Mouse (Mus musculus): ENCODE results near the gene Gria2. TPM values are rescaled to one million over a fixed set of nuclear protein-coding genes. Genes with fewer than 3 reads are reported as not detected.

Gene Gria2
- total and polyA plus RNA-seq, 2 experiments, result not detected

GRCm38 (mm10) chr3:80665105-80665504, 137.5 kb downstream of the Gria2 start:
- H3K79me2 ChIP-seq (ENCODE audit: control insufficient read depth, insufficient read depth, low read length), result no peaks in the 10 kb centered on the region
- no peak overlapping the region for H3K27ac ChIP-seq (replicated peaks; ENCODE audit: insufficient read depth, low read depth, low read length)
- no peak overlapping the region for H3K4me3 ChIP-seq (ENCODE audit: insufficient read depth, low read depth, low read length)
- no peak overlapping the region for H3K9ac ChIP-seq (ENCODE audit: low read depth, low read length)
- no peak for DNase-seq (ENCODE audit: extremely low read depth, low read depth, low spot score)
- TF ChIP-seq CTCF (IDR thresholded peaks at IDR 0.05; ENCODE audit: low read depth, low read length) (no peak), POLR2A (IDR thresholded peaks at IDR 0.05; ENCODE audit: extremely low read depth, insufficient read depth, low read length) (no peak)
- no peaks in the 10 kb centered on the region for H3K4me1 ChIP-seq (ENCODE audit: control insufficient read depth, insufficient read depth, low read length)
- H3K36me3 ChIP-seq (ENCODE audit: control insufficient read depth, insufficient read depth, low read length), result no peaks in the 10 kb centered on the region
- no peaks in the 10 kb centered on the region for H3K27me3 ChIP-seq (ENCODE audit: control insufficient read depth, insufficient read depth, low read length)
- WGBS, result 77% methylated on average over 5 of the region's 5 CpGs

DNA sequence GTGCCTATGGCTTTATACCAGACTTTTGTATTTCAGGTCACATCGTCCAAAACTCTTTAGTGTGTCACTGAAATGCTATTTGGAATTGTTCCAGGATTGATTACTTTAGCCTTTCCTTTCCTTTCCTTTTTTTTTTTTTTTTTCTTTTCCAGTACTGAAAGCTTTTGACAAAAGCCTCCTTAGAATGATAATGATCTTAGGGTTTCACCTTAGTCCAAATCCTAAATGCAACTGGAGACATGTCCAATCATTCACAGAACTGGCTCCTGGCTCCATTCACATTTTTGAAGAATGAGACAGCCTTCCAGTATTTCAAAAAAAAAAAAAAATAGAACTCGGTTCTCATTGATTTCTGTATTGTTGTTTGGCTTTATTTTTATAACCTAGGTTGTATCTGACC, 139.3 kb downstream of the Gria2 start:
- no peaks in the 10 kb centered on the region for H3K79me2 ChIP-seq (ENCODE audit: control insufficient read depth, insufficient read depth, low read length)
- TF ChIP-seq CTCF (IDR thresholded peaks at IDR 0.05; ENCODE audit: low read depth, low read length), result no peak
- TF ChIP-seq POLR2A (IDR thresholded peaks at IDR 0.05; ENCODE audit: extremely low read depth, insufficient read depth, low read length), result no peak
- no peak overlapping the region for H3K27ac ChIP-seq (replicated peaks; ENCODE audit: insufficient read depth, low read depth, low read length)
- no peak overlapping the region for H3K9ac ChIP-seq (ENCODE audit: low read depth, low read length)
- peak; percentile 1 for DNase-seq (ENCODE audit: extremely low read depth, low read depth, low spot score)
- no peak overlapping the region for H3K4me3 ChIP-seq (ENCODE audit: insufficient read depth, low read depth, low read length)
- no peaks in the 10 kb centered on the region for H3K4me1 ChIP-seq (ENCODE audit: control insufficient read depth, insufficient read depth, low read length)
- no peaks in the 10 kb centered on the region for H3K36me3 ChIP-seq (ENCODE audit: control insufficient read depth, insufficient read depth, low read length)
- WGBS, result 43% methylated on average over 2 of the region's 2 CpGs
- H3K27me3 ChIP-seq (ENCODE audit: control insufficient read depth, insufficient read depth, low read length), result no peaks in the 10 kb centered on the region

GRCm38 (mm10) chr3:80661838-80662237, 140.8 kb downstream of the Gria2 start:
- H3K27me3 ChIP-seq (ENCODE audit: control insufficient read depth, insufficient read depth, low read length), result no peaks in the 10 kb centered on the region
- no peak overlapping the region for H3K4me3 ChIP-seq (ENCODE audit: insufficient read depth, low read depth, low read length)
- H3K27ac ChIP-seq (replicated peaks; ENCODE audit: insufficient read depth, low read depth, low read length), result no peak overlapping the region
- TF ChIP-seq CTCF (IDR thresholded peaks at IDR 0.05; ENCODE audit: low read depth, low read length) (no peak), POLR2A (IDR thresholded peaks at IDR 0.05; ENCODE audit: extremely low read depth, insufficient read depth, low read length) (no peak)
- DNase-seq (ENCODE audit: extremely low read depth, low read depth, low spot score), result no peak
- no peak overlapping the region for H3K9ac ChIP-seq (ENCODE audit: low read depth, low read length)
- no peaks in the 10 kb centered on the region for H3K4me1 ChIP-seq (ENCODE audit: control insufficient read depth, insufficient read depth, low read length)
- no peaks in the 10 kb centered on the region for H3K79me2 ChIP-seq (ENCODE audit: control insufficient read depth, insufficient read depth, low read length)
- H3K36me3 ChIP-seq (ENCODE audit: control insufficient read depth, insufficient read depth, low read length), result no peaks in the 10 kb centered on the region
- WGBS, result 68% methylated on average over 3 of the region's 3 CpGs

- TF ChIP-seq CTCF (IDR thresholded peaks at IDR 0.05; ENCODE audit: low read depth, low read length) (no peak), POLR2A (IDR thresholded peaks at IDR 0.05; ENCODE audit: extremely low read depth, insufficient read depth, low read length) (no peak)
- Histone ChIP-seq H3K4me3 (ENCODE audit: insufficient read depth, low read depth, low read length) (no peak overlapping the region), H3K36me3 (ENCODE audit: control insufficient read depth, insufficient read depth, low read length) (no peaks in the 10 kb centered on the region), H3K27ac (replicated peaks; ENCODE audit: insufficient read depth, low read depth, low read length) (no peak overlapping the region), H3K27me3 (ENCODE audit: control insufficient read depth, insufficient read depth, low read length) (no peaks in the 10 kb centered on the region), H3K9ac (ENCODE audit: low read depth, low read length) (no peak overlapping the region), H3K79me2 (ENCODE audit: control insufficient read depth, insufficient read depth, low read length) (no peaks in the 10 kb centered on the region), H3K4me1 (ENCODE audit: control insufficient read depth, insufficient read depth, low read length) (no peaks in the 10 kb centered on the region)
- WGBS, result 89% methylated on average over 5 of the region's 5 CpGs
- no peak for DNase-seq (ENCODE audit: extremely low read depth, low read depth, low spot score)
These were observed 150.4 kb downstream of the Gria2 start for GRCm38 (mm10) chr3:80652213-80652612.

Other genes with a start within 250 kb of the Gria2 start
- gene Glrb, start 110.8 kb upstream of the Gria2 start, total RNA-seq (2014; rRNA removed), result 0.13 TPM in 1 of 2 replicates, not detected in the other
- gene Glrb, start 110.8 kb upstream of the Gria2 start, polyA plus RNA-seq (2012; rRNA removed), result not detected in 2 replicates
- 2.1 and 2.6 TPM in 2 replicates for gene Pdgfc, start 233.6 kb upstream of the Gria2 start, total RNA-seq (2014; rRNA removed)
- gene Pdgfc, start 233.6 kb upstream of the Gria2 start, polyA plus RNA-seq (2012; rRNA removed), result 1.1 and 1.5 TPM in 2 replicates